Mouse (Mus musculus): ENCODE data around the gene Kcnj8.

The Kcnj8 gene

GRCm38 (mm10) chr6:142571055-142571618, at the start of gene Kcnj8:
Gene Kcnj8, minus strand, starts transcription at chr6:142571614.
- no peak for DNase-seq (ENCODE audit: low read depth)

GRCm38 (mm10) chr6:142616659-142617058, 45.2 kb upstream of the Kcnj8 start:
- DNase-seq (ENCODE audit: low read depth): no peak

- no peak for DNase-seq (ENCODE audit: low read depth)
These were observed 42.9 kb upstream of the Kcnj8 start for GRCm38 (mm10) chr6:142614324-142614723.

GRCm38 (mm10) chr6:142612366-142612765, 41.0 kb upstream of the Kcnj8 start:
- DNase-seq (ENCODE audit: low read depth): no peak

GRCm38 (mm10) chr6:142609401-142610373, 38.3 kb upstream of the Kcnj8 start:
- DNase-seq (ENCODE audit: low read depth): no peak

- no peak for DNase-seq (ENCODE audit: low read depth)
These were observed 35.7 kb upstream of the Kcnj8 start for GRCm38 (mm10) chr6:142607080-142607479.

- DNase-seq (ENCODE audit: low read depth): no peak
These were observed 31.4 kb upstream of the Kcnj8 start for GRCm38 (mm10) chr6:142602772-142603171.

GRCm38 (mm10) chr6:142578831-142579230, 7.4 kb upstream of the Kcnj8 start:
- no peak for DNase-seq (ENCODE audit: low read depth)

GRCm38 (mm10) chr6:142577801-142578200, 6.4 kb upstream of the Kcnj8 start:
- DNase-seq (ENCODE audit: low read depth): no peak

- DNase-seq (ENCODE audit: low read depth): peak; percentile 45
These were observed 1.5 kb upstream of the Kcnj8 start for GRCm38 (mm10) chr6:142572876-142573275.

- no peak for DNase-seq (ENCODE audit: low read depth)
These were observed 381 bp upstream of the Kcnj8 start for GRCm38 (mm10) chr6:142571629-142572360.

GRCm38 (mm10) chr6:142570046-142570770, 1.2 kb downstream of the Kcnj8 start:
- no peak for DNase-seq (ENCODE audit: low read depth)

- DNase-seq (ENCODE audit: low read depth): no peak
These were observed 2.6 kb downstream of the Kcnj8 start for GRCm38 (mm10) chr6:142568713-142569357.

- no peak for DNase-seq (ENCODE audit: low read depth)
These were observed 4.0 kb downstream of the Kcnj8 start for GRCm38 (mm10) chr6:142567452-142567851.

- no peak for DNase-seq (ENCODE audit: low read depth)
These were observed 6.7 kb downstream of the Kcnj8 start for GRCm38 (mm10) chr6:142564746-142565145.

- DNase-seq (ENCODE audit: low read depth): peak; percentile 45
These were observed 10.3 kb downstream of the Kcnj8 start for GRCm38 (mm10) chr6:142561151-142561550.

GRCm38 (mm10) chr6:142558772-142559679, 12.4 kb downstream of the Kcnj8 start:
- no peak for DNase-seq (ENCODE audit: low read depth)

GRCm38 (mm10) chr6:142558076-142558475, 13.3 kb downstream of the Kcnj8 start:
- no peak for DNase-seq (ENCODE audit: low read depth)

GRCm38 (mm10) chr6:142555988-142556387, 15.4 kb downstream of the Kcnj8 start:
- no peak for DNase-seq (ENCODE audit: low read depth)

- DNase-seq (ENCODE audit: low read depth): no peak
These were observed 19.9 kb downstream of the Kcnj8 start for GRCm38 (mm10) chr6:142551482-142551881.

Data from 416B (cell line).